Mouse (Mus musculus) inflammation-experienced regulatory T-cells, adult 16 weeks (primary cell): ENCODE data around the gene Gm6401. TPM values are rescaled to one million over a fixed set of nuclear protein-coding genes. Genes with fewer than 3 reads are reported as not detected.

Experiments used
- polyA plus RNA-seq: library from polyadenylated mRNA; unstranded; fragments of 100-300 nt; shearing (Covaris generic); gene quantifications from one replicate; pipeline ENCODE4 v1.2.1, GENCODE M21; 2017

Gm6401 gene
- not detected for polyA plus RNA-seq

DNA sequence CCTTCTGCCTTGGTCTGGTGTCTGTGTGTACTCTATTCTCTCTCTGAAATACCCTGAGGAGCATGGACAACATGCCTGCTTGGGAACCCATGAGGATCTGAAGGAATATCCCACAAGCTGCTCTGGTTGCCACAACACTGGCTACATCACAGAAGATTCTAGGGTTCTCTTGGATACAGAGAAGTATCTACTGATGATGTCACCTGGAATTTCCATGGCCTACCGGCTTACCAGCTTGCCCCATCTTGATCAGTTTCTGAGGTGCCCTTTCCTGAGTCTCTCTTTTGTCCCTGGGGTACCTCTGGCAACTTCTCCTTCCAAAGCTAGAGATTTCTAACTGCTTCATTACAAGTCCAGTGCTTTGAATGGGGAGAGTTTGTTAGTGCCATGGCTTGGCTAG, at the start of gene Gm6401:
Gene Gm6401 (minus strand): TSS at position 101 of the 400 bp plus-strand sequence.

DNA sequence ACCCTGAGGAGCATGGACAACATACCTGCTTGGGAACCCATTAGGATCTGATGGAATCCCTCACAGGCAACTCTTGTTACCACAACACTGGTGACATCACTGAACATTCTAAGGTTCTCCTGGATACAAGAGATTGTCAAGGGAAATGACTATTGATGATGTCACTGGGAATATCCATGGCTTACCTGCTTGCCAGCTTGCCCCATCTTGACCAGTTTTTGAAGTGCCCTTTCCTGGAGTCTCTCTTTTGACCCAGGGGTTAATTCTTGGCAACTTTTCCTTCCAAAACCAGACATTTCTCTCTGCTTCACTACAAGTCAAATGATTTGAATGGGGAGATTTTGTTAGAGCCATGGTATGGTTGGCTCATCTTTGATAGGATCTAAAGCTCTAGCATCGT, 15.5 kb upstream of the Gm6401 start, which contains the start of gene Gm3543:
Gene Gm3543 (minus strand): TSS at position 101 of the 400 bp plus-strand sequence.

DNA sequence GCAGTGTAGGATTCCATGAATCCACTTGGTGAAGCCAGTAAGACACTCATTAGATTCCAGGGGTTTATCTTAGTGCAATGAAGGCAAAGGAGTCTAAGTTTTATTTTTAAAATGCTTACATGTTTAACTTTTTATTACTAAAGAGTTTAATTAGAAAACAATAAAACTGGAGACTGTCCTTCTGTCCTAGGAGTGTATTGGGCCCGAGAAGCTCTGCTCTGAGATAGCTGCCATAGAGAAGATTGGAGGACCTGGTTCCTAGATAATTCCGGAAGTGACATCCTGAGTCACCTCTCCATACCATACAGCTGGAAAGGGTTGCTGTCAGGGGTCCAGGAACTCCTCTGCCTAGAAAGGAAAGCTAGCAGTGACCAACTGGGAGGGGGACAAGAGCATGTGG, 24.0 kb downstream of the Gm6401 start, which contains the start of gene 1700024B05Rik:
Gene 1700024B05Rik (plus strand): TSS at position 301 of the 400 bp plus-strand sequence.

DNA sequence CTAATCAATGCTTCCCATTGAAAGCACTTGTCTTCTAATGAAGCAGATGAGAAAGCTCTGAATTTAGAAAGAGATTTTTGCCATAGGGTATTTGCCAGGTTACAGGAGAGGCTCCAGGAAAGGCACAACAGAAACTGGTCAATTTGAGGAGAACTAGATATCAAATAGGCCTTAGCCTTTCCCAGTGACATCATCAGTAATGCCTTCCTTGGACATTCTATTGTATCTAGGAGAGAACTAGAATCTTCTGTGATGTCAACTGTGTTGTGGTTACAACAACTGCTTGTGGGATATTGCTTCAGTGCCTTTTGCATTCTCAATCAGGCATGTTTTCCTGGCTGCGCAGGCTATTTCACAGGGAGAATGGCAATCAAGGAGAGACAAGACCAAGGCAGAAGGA, 43.1 kb downstream of the Gm6401 start, which contains the start of gene 1700049E17Rik1:
Gene 1700049E17Rik1 (plus strand): TSS at position 301 of the 400 bp plus-strand sequence.

Other genes with a start within 250 kb of the Gm6401 start
- gene Gm7929, start 217.3 kb downstream of the Gm6401 start, polyA plus RNA-seq: not detected
- gene Gm47189, start 195.5 kb downstream of the Gm6401 start, polyA plus RNA-seq: not detected
- gene Gm7980, start 60.6 kb downstream of the Gm6401 start, polyA plus RNA-seq: not detected
- not detected for gene 1700049E17Rik1, start 43.0 kb downstream of the Gm6401 start, polyA plus RNA-seq
- gene 1700024B05Rik, start 23.9 kb downstream of the Gm6401 start, polyA plus RNA-seq: not detected
- gene Gm3543, start 15.4 kb upstream of the Gm6401 start, polyA plus RNA-seq: not detected
- gene Gm7951, start 149.4 kb upstream of the Gm6401 start, polyA plus RNA-seq: not detected
- gene Gm17027, start 194.7 kb upstream of the Gm6401 start, polyA plus RNA-seq: not detected
- not detected for gene Gm3573, start 222.9 kb upstream of the Gm6401 start, polyA plus RNA-seq